Mouse (Mus musculus) cerebellum, adult 2 months (tissue): ENCODE results near the gene Cyba. TPM values are rescaled to one million over a fixed set of nuclear protein-coding genes. Genes with fewer than 3 reads are reported as not detected.

Source experiments
- DNase-seq, 2 experiments: peaks; one replicate each; pipeline ENCODE4 v3.0.0; 2021
- H3K27ac ChIP-seq: fragments of 200-500 bp; 2 replicates; pipeline ENCODE4 v1.5.1; 2012; ENCODE audit warnings: low read length, control low read depth, inconsistent platforms; ENCODE audit not compliant: insufficient read depth
- H3K27me3 ChIP-seq: fragments of 200-500 bp; 2 replicates; pipeline ENCODE4 v1.6.1; 2012; ENCODE audit warnings: inconsistent platforms, mild to moderate bottlenecking, low read length, moderate library complexity; ENCODE audit not compliant: control insufficient read depth, insufficient read depth
- H3K4me1 ChIP-seq: fragments of 200-500 bp; 2 replicates; pipeline ENCODE4 v1.6.1; 2011; ENCODE audit warnings: low read length; ENCODE audit not compliant: control insufficient read depth, insufficient read depth
- H3K4me3 ChIP-seq: fragments of 200-500 bp; replicated peaks from 2 replicates; pipeline ENCODE3; 2011; ENCODE audit warnings: mild to moderate bottlenecking, low read depth, low read length, control low read depth; ENCODE audit not compliant: insufficient read depth
- CTCF ChIP-seq: fragments of 200-500 bp; IDR thresholded peaks from 2 replicates; pipeline ENCODE4 v1.5.1; 2011; ENCODE audit warnings: low read depth, mild to moderate bottlenecking, control low read depth, low read length, moderate library complexity, borderline replicate concordance; ENCODE audit not compliant: insufficient read depth
- POLR2A ChIP-seq: fragments of 200-500 bp; IDR thresholded peaks from 2 replicates; pipeline ENCODE4 v1.6.1; 2011; ENCODE audit warnings: low read length, control low read depth, borderline replicate concordance; ENCODE audit not compliant: insufficient read depth
- WGBS: fragments of 180-500 bp; shearing (Covaris S2); methylation state at CpG from one replicate; pipeline ENCODE4 v1.1.7; 2018; 5-methylcytosine and 5-hydroxymethylcytosine counted together
- polyA plus RNA-seq: library from polyadenylated mRNA; depleted of rRNA; stranded (reverse); fragments of >200 nt; gene quantifications from 2 replicates; pipeline ENCODE4 v1.2.3, GENCODE M21; 2012

Gene Cyba
- polyA plus RNA-seq, 1 experiment: 12.0 TPM

GRCm38 (mm10) chr8:122443262-122444006 is 10.7 kb upstream of the Cyba start, which contains the start of gene Mvd:
Mvd (minus strand) TSS chr8:122443422.
- peak; percentile 99 to 100 for DNase-seq
- peak within 1 kb of the TSS; percentile 91 for H3K4me3 ChIP-seq
- TF ChIP-seq POLR2A: peak; percentile 98
- peak; percentile 43; the same call in 1 of the 2 replicates for TF ChIP-seq CTCF
- WGBS: under 1% methylated on average over 47 of the region's 47 CpGs
- H3K4me1 ChIP-seq: peaks cover 26% of the 10 kb centered on the region
- peak within 1 kb of the TSS; percentile 76 for H3K27ac ChIP-seq
- no peaks in the 10 kb centered on the region for H3K27me3 ChIP-seq

GRCm38 (mm10) chr8:122442781-122443180 is 10.1 kb upstream of the Cyba start:
- peak overlapping the region; percentile 91 for H3K4me3 ChIP-seq
- DNase-seq: no peak
- H3K27me3 ChIP-seq: no peaks in the 10 kb centered on the region
- H3K4me1 ChIP-seq: peaks cover 30% of the 10 kb centered on the region
- TF ChIP-seq CTCF (no peak), POLR2A (no peak)
- WGBS: 2% methylated on average over 12 of the region's 12 CpGs
- H3K27ac ChIP-seq: peak overlapping the region; percentile 22; the same call in 1 of the 2 replicates

- no peak for TF ChIP-seq CTCF
- TF ChIP-seq POLR2A: no peak
- WGBS: 6% methylated on average over 7 of the region's 7 CpGs
Measured at GRCm38 (mm10) chr8:122442356-122442755, 9.6 kb upstream of the Cyba start.

GRCm38 (mm10) chr8:122441326-122441725 is 8.6 kb upstream of the Cyba start:
- 65% methylated on average over 1 of the region's 1 CpGs for WGBS
- no peak overlapping the region for H3K4me3 ChIP-seq
- no peaks in the 10 kb centered on the region for H3K27me3 ChIP-seq
- peaks cover 30% of the 10 kb centered on the region for H3K4me1 ChIP-seq
- no peak overlapping the region for H3K27ac ChIP-seq
- DNase-seq: peak in 1 of 2 experiments; percentile 44
- TF ChIP-seq CTCF: no peak
- no peak for TF ChIP-seq POLR2A

More at GRCm38 (mm10) chr8:122442356-122442755, 9.6 kb upstream of the Cyba start:
- H3K27me3 ChIP-seq: no peaks in the 10 kb centered on the region
- peak overlapping the region; percentile 91 for H3K4me3 ChIP-seq
- peaks cover 30% of the 10 kb centered on the region for H3K4me1 ChIP-seq
- H3K27ac ChIP-seq: no peak overlapping the region
- no peak for DNase-seq

GRCm38 (mm10) chr8:122439336-122439735 is 6.6 kb upstream of the Cyba start:
- H3K27ac ChIP-seq: peak overlapping the region; percentile 26
- H3K4me3 ChIP-seq: no peak overlapping the region
- TF ChIP-seq POLR2A (no peak), CTCF (no peak)
- peaks cover 30% of the 10 kb centered on the region for H3K4me1 ChIP-seq
- no peaks in the 10 kb centered on the region for H3K27me3 ChIP-seq
- WGBS: 19% methylated on average over 16 of the region's 16 CpGs
- DNase-seq: peak; percentile 83 to 85

- Histone ChIP-seq H3K27ac (no peak overlapping the region), H3K4me1 (peaks cover 30% of the 10 kb centered on the region), H3K27me3 (no peaks in the 10 kb centered on the region), H3K4me3 (no peak overlapping the region)
- no peak for DNase-seq
- 88% methylated on average over 13 of the region's 13 CpGs for WGBS
- TF ChIP-seq POLR2A (no peak), CTCF (no peak)
Measured at GRCm38 (mm10) chr8:122437708-122438331, 5.1 kb upstream of the Cyba start.

- 91% methylated on average over 20 of the region's 20 CpGs for WGBS
- H3K27me3 ChIP-seq: no peaks in the 10 kb centered on the region
- no peak overlapping the region for H3K4me3 ChIP-seq
- no peak overlapping the region for H3K27ac ChIP-seq
- TF ChIP-seq CTCF: no peak
- TF ChIP-seq POLR2A: no peak
- no peak for DNase-seq
- peaks cover 30% of the 10 kb centered on the region for H3K4me1 ChIP-seq
Measured at GRCm38 (mm10) chr8:122436586-122437125, 3.9 kb upstream of the Cyba start.
